Mouse (Mus musculus): ENCODE results near the gene Map2k3.

GRCm38 (mm10) chr11:60924498-60924897 is 7.3 kb upstream of the Map2k3 start:
- TF ChIP-seq CTCF (conservative IDR thresholded peaks at IDR 0.05 in 1 of 2, IDR thresholded peaks at IDR 0.05 in 1 of 2; ENCODE audit: low read depth in 2 of 2, low read length in 2 of 2) = no peak
- TF ChIP-seq ETS1 (conservative IDR thresholded peaks at IDR 0.05; ENCODE audit: low read depth, low read length) = no peak
- TF ChIP-seq HCFC1 (IDR thresholded peaks at IDR 0.05; ENCODE audit: low read depth, low read length) = no peak
- no peak for TF ChIP-seq MAX (IDR thresholded peaks at IDR 0.05; ENCODE audit: low read length)
- no peak for TF ChIP-seq SMC3 (IDR thresholded peaks at IDR 0.05; ENCODE audit: low read depth, low read length)
- no peak for TF ChIP-seq USF1 (IDR thresholded peaks at IDR 0.05; ENCODE audit: low read depth, low read length)
- TF ChIP-seq BHLHE40 (IDR thresholded peaks at IDR 0.05; ENCODE audit: low read depth, low read length) = no peak
- TF ChIP-seq EP300 (IDR thresholded peaks at IDR 0.05; ENCODE audit: low read length) = no peak
- TF ChIP-seq CHD2 (IDR thresholded peaks at IDR 0.05; ENCODE audit: low read length) = no peak
- TF ChIP-seq CHD1 (IDR thresholded peaks at IDR 0.05; ENCODE audit: low read depth, low read length) = no peak
- no peak for TF ChIP-seq POLR2A (IDR thresholded peaks at IDR 0.05; ENCODE audit: low read depth, low read length)
- no peak for TF ChIP-seq GABPA (IDR thresholded peaks at IDR 0.05; ENCODE audit: insufficient replicate concordance, low read depth, low read length)

Measured in CH12.LX (cell line).